11 mouse cellular contexts compared by ENCODE assay signal in the genomic region with DNA sequence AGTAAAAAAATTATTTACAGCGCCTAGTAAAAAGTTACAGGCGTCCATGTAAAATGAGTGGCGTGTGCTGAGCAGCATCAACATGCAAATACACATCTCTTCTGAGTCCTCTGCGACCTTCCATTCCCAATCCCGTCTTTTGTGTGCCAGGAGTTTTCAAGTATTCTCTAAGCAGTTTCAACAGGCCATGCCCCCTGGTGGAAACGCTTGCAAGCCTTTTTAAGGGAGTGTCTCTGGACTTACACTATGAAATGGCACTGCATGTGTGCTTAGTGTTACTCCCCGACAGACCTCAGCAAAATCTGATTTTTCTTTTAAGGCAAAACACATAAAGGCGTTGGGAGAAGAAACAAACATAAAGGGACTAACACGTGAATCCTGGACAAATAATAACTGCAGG. TPM values are rescaled to one million over a fixed set of nuclear protein-coding genes. Genes with fewer than 3 reads are reported as not detected.
DNase-seq lines count a peak whose midpoint lies in the region; ATAC-seq and TF ChIP-seq lines count a peak whose summit lies in the region.
"Had no signal": no experiment of that assay in that cellular context is flagged by ENCODE, and none has a peak within 500 bp of the region (broad histone marks: within the 10 kb centered on the region; RNA-seq: fewer than 3 reads in every experiment).

No protein-coding gene starts in this region.

- no peak for TF ChIP-seq EP300 in stomach, postnatal 0 days (optimal IDR thresholded peaks at IDR 0.05)

- no peak for ATAC-seq in hindbrain, postnatal 0 days
- ATAC-seq in hindbrain, embryonic 13.5 days (ENCODE audit: low FRiP score), result no peak
- no peak; the same call in 1 of the 2 replicates for ATAC-seq in stomach, postnatal 0 days (ENCODE audit: low FRiP score, low TSS enrichment)

- H3K27ac ChIP-seq in hindbrain, postnatal 0 days, result no peak overlapping the region
- no peak overlapping the region for H3K27ac ChIP-seq in hindbrain, embryonic 13.5 days
- H3K27ac ChIP-seq in stomach, postnatal 0 days (replicated peaks), result no peak overlapping the region
- H3K27ac ChIP-seq: kidney, embryonic 15.5 days; limb, embryonic 15.5 days had no signal

- H3K4me1 ChIP-seq in hindbrain, postnatal 0 days (ENCODE audit: insufficient read depth, low read length), result no peaks in the 10 kb centered on the region
- H3K4me1 ChIP-seq in hindbrain, embryonic 13.5 days (replicated peaks), result peaks cover 16% of the 10 kb centered on the region
- H3K4me1 ChIP-seq in stomach, postnatal 0 days (replicated peaks; ENCODE audit: control insufficient read depth, insufficient read depth), result no peaks in the 10 kb centered on the region

- peak; percentile 55 for TF ChIP-seq CTCF in hindbrain, postnatal 0 days (IDR thresholded peaks at IDR 0.05; ENCODE audit: low read depth)
- TF ChIP-seq CTCF in stomach, postnatal 0 days (IDR thresholded peaks at IDR 0.05; ENCODE audit: low read depth), result peak; percentile 62

- 47% methylated on average over 9 of the region's 9 CpGs for WGBS in hindbrain, postnatal 0 days
- 69% methylated on average over 9 of the region's 9 CpGs for WGBS in hindbrain, embryonic 13.5 days
- WGBS in stomach, postnatal 0 days, result 60% methylated on average over 9 of the region's 9 CpGs

- no peaks in the 10 kb centered on the region for H3K9me3 ChIP-seq in hindbrain, postnatal 0 days (ENCODE audit: low read length)
- no peaks in the 10 kb centered on the region for H3K9me3 ChIP-seq in hindbrain, embryonic 13.5 days
- no peaks in the 10 kb centered on the region for H3K9me3 ChIP-seq in stomach, postnatal 0 days (ENCODE audit: control insufficient read depth, low read length)
- H3K9me3 ChIP-seq: kidney, embryonic 15.5 days; limb, embryonic 15.5 days had no signal

- H3K36me3 ChIP-seq in hindbrain, postnatal 0 days (ENCODE audit: insufficient read depth, low read length), result no peaks in the 10 kb centered on the region
- H3K36me3 ChIP-seq in hindbrain, embryonic 13.5 days, result no peaks in the 10 kb centered on the region
- no peaks in the 10 kb centered on the region for H3K36me3 ChIP-seq in stomach, postnatal 0 days (ENCODE audit: control insufficient read depth, insufficient read depth, low read length)

- H3K4me2 ChIP-seq in hindbrain, postnatal 0 days (ENCODE audit: low read depth, low read length), result no peak overlapping the region
- no peak overlapping the region for H3K4me2 ChIP-seq in hindbrain, embryonic 13.5 days
- H3K4me2 ChIP-seq in stomach, postnatal 0 days (replicated peaks; ENCODE audit: low read depth), result no peak overlapping the region
- H3K4me2 ChIP-seq: kidney, embryonic 15.5 days; limb, embryonic 15.5 days had no signal

- H3K9ac ChIP-seq in hindbrain, postnatal 0 days (replicated peaks; ENCODE audit: low read length), result no peak overlapping the region
- no peak overlapping the region for H3K9ac ChIP-seq in hindbrain, embryonic 13.5 days
- H3K9ac ChIP-seq in stomach, postnatal 0 days (ENCODE audit: low read length), result no peak overlapping the region
- H3K9ac ChIP-seq: kidney, embryonic 15.5 days; limb, embryonic 15.5 days had no signal

- H3K4me3 ChIP-seq in hindbrain, postnatal 0 days (ENCODE audit: low read length), result no peak overlapping the region
- no peak overlapping the region for H3K4me3 ChIP-seq in hindbrain, embryonic 13.5 days
- H3K4me3 ChIP-seq in stomach, postnatal 0 days (ENCODE audit: low read depth, low read length), result no peak overlapping the region
- H3K4me3 ChIP-seq: kidney, embryonic 15.5 days; limb, embryonic 15.5 days had no signal

- peak; percentile 50 for DNase-seq in hindbrain, postnatal 0 days (ENCODE audit: low spot score)
- peak; percentile 17 to 19 for DNase-seq in thymus, postnatal 36 days
- no peak for DNase-seq in thymus, postnatal 0 days (ENCODE audit: low spot score)
- peak; percentile 22 for DNase-seq in embryo, embryonic 9.5 days (ENCODE audit: extremely low spot score)
- DNase-seq in stomach, postnatal 0 days (ENCODE audit: low spot score), result peak; percentile 47
- DNase-seq in heart, adult 18-20 months, result no peak
- DNase-seq in left cerebral cortex, adult 18-20 months (ENCODE audit: low spot score in 2 of 2), result no peak
- DNase-seq: right cerebral cortex, postnatal 14 days had no signal

- no peaks in the 10 kb centered on the region for H3K27me3 ChIP-seq in hindbrain, postnatal 0 days (ENCODE audit: insufficient read depth, low read length)
- no peaks in the 10 kb centered on the region for H3K27me3 ChIP-seq in hindbrain, embryonic 13.5 days
- H3K27me3 ChIP-seq in stomach, postnatal 0 days (ENCODE audit: control insufficient read depth, insufficient read depth, low read length), result no peaks in the 10 kb centered on the region
- H3K27me3 ChIP-seq: kidney, embryonic 15.5 days; limb, embryonic 15.5 days had no signal

RNA-seq across cellular contexts. Expression of a gene that starts 50.8 kb away (rescaled TPM):
- 28.0 and 29.1 TPM in 2 replicates for total RNA-seq in hindbrain, postnatal 0 days (2014; rRNA removed)
- polyA plus RNA-seq in hindbrain, postnatal 0 days (2015; fragmentation: Nextera tagmentation; extraction: Ambion mirVana), result 37.2 and 38.3 TPM in 2 replicates
- 35.7 and 36.1 TPM in 2 replicates for polyA plus RNA-seq in hindbrain, embryonic 13.5 days (2015; fragmentation: Nextera tagmentation; extraction: Ambion mirVana)
- 44.2 and 52.1 TPM in 2 replicates for polyA plus RNA-seq in thymus, postnatal 0 days (2015; fragmentation: Nextera tagmentation; extraction: Ambion mirVana)
- 28.0 and 31.6 TPM in 2 replicates for polyA plus RNA-seq in stomach, postnatal 0 days (2015; fragmentation: Nextera tagmentation; extraction: Ambion mirVana)
- 10 to 100 TPM; 13.0 to 15.7 TPM for total RNA-seq in heart, adult 18-20 months (2021)
- total RNA-seq in left cerebral cortex, adult 18-20 months (2021), result 10 to 100 TPM; 50.5 to 51.0 TPM

Comparison
In these comparisons a context has a peak if more than half of its experiments do, and no peak if none do; other contexts are left out.
1. DNase-seq: peak in hindbrain, postnatal 0 days (single experiment), thymus, postnatal 36 days (2 of 2), embryo, embryonic 9.5 days (single experiment) and stomach, postnatal 0 days (single experiment); none in thymus, postnatal 0 days (single experiment), heart, adult 18-20 months (0 of 2) and left cerebral cortex, adult 18-20 months (0 of 2).